ENCODE assay signal across 23 mouse cellular contexts in the genomic region with DNA sequence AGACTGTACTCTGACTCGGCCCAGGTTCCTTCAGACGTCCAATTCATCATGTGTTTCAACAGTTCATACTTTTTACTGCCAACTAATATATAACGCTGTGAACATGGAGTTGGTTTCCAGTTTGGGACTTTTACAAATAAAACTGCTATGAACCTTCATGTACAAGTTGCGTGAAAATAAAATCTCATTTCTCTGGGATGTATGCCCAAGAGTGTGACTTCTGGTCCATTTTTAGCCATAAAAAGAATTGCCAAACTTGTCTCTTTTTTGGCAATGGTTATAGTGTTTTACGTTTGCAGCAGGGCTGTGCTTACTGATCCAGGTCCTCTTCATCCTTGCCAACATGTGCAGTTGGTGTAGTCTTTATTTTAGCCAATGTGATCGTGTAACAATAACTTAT.
DNase-seq lines count a peak whose midpoint lies in the region; ATAC-seq and TF ChIP-seq lines count a peak whose summit lies in the region.
"Had no signal": no experiment of that assay in that cellular context is flagged by ENCODE, and none has a peak within 500 bp of the region (broad histone marks: within the 10 kb centered on the region; RNA-seq: fewer than 3 reads in every experiment).

No protein-coding gene starts in this region.

- ATAC-seq in forebrain, postnatal 0 days, result peak; percentile 66
- ATAC-seq in limb, embryonic 14.5 days (ENCODE audit: low FRiP score, low read depth), result no peak
- ATAC-seq in limb, embryonic 15.5 days (ENCODE audit: insufficient number of reproducible peaks, low FRiP score, low TSS enrichment, low read depth), result peak; percentile 38; the same call in 1 of the 2 replicates
- ATAC-seq in granulocyte monocyte progenitor cell, adult 5-6 weeks (replicated peaks; ENCODE audit: poor library complexity, severe bottlenecking), result no peak
- ATAC-seq: CD4-positive, CD25-positive, alpha-beta regulatory T cell, adult 4 months; forebrain, embryonic 14.5 days; forebrain, embryonic 16.5 days had no signal

- no peak overlapping the region for H3K27ac ChIP-seq in forebrain, postnatal 0 days (ENCODE audit: low read depth, low read length)
- no peak overlapping the region for H3K27ac ChIP-seq in forebrain, embryonic 10.5 days
- no peak overlapping the region for H3K27ac ChIP-seq in limb, embryonic 14.5 days (replicated peaks; ENCODE audit: low read depth, low read length)
- no peak overlapping the region for H3K27ac ChIP-seq in limb, embryonic 10.5 days
- H3K27ac ChIP-seq in limb, embryonic 15.5 days, result 0 out of 2 replicates have a peak overlapping the region, but pooled peaks have one; percentile 11
- H3K27ac ChIP-seq: embryonic facial prominence, embryonic 10.5 days; embryonic facial prominence, embryonic 12.5 days; forebrain, embryonic 12.5 days had no signal

- no peaks in the 10 kb centered on the region for H3K27me3 ChIP-seq in forebrain, postnatal 0 days (ENCODE audit: insufficient read depth, low read length)
- no peaks in the 10 kb centered on the region for H3K27me3 ChIP-seq in forebrain, embryonic 10.5 days (ENCODE audit: poor library complexity, severe bottlenecking)
- H3K27me3 ChIP-seq in limb, embryonic 14.5 days (ENCODE audit: control insufficient read depth, insufficient read depth, low read length), result no peaks in the 10 kb centered on the region
- H3K27me3 ChIP-seq in limb, embryonic 10.5 days (ENCODE audit: low read depth, poor library complexity, severe bottlenecking), result no peaks in the 10 kb centered on the region
- H3K27me3 ChIP-seq in limb, embryonic 15.5 days, result no peaks in the 10 kb centered on the region
- H3K27me3 ChIP-seq: CH12.LX; embryonic facial prominence, embryonic 12.5 days; forebrain, embryonic 12.5 days had no signal

- no peak for DNase-seq in forebrain, postnatal 0 days
- DNase-seq in forebrain, embryonic 10.5 days (ENCODE audit: extremely low spot score, low spot score), result no peak
- DNase-seq in limb, embryonic 14.5 days (ENCODE audit: low spot score), result peak; percentile 47
- DNase-seq in limb, embryonic 10.5 days (ENCODE audit: low spot score), result no peak
- DNase-seq: adrenal gland, adult 8-10 months; adrenal gland, postnatal 14 days; adrenal gland, postnatal 36 days; B cell, adult 2 months; cerebellum, adult 11-12 months; cerebellum, adult 2 months; cerebellum, adult 9-10 months; cerebellum, postnatal 10 days; cerebellum, postnatal 25 days had no signal

- no peak for TF ChIP-seq POLR2A in limb, embryonic 14.5 days (IDR thresholded peaks at IDR 0.05; ENCODE audit: borderline replicate concordance, extremely low read depth, insufficient read depth, insufficient read length)

- H3K4me1 ChIP-seq in forebrain, postnatal 0 days (ENCODE audit: insufficient read depth), result 0 out of 2 replicates have a peak, but pooled peaks cover 7% of the 10 kb centered on the region
- peaks cover 4% of the 10 kb centered on the region; the same call in 1 of the 2 replicates for H3K4me1 ChIP-seq in forebrain, embryonic 10.5 days
- H3K4me1 ChIP-seq in limb, embryonic 14.5 days (ENCODE audit: control insufficient read depth, insufficient read depth, low read length), result peaks cover 5% of the 10 kb centered on the region; the same call in 1 of the 2 replicates
- no peaks in the 10 kb centered on the region for H3K4me1 ChIP-seq in limb, embryonic 10.5 days
- peaks cover 13% of the 10 kb centered on the region; the same call in 1 of the 2 replicates for H3K4me1 ChIP-seq in limb, embryonic 15.5 days

- no peak overlapping the region for H3K4me3 ChIP-seq in forebrain, postnatal 0 days (ENCODE audit: low read depth, low read length)
- H3K4me3 ChIP-seq in forebrain, embryonic 10.5 days, result no peak overlapping the region
- H3K4me3 ChIP-seq in limb, embryonic 14.5 days (replicated peaks; ENCODE audit: low read length), result no peak overlapping the region
- no peak overlapping the region for H3K4me3 ChIP-seq in limb, embryonic 10.5 days
- H3K4me3 ChIP-seq in limb, embryonic 15.5 days, result no peak overlapping the region
- H3K4me3 ChIP-seq: embryonic facial prominence, embryonic 10.5 days; embryonic facial prominence, embryonic 12.5 days; forebrain, embryonic 12.5 days had no signal

- WGBS in forebrain, postnatal 0 days, result 66% methylated on average over 6 of the region's 6 CpGs
- WGBS in forebrain, embryonic 10.5 days, result 94% methylated on average over 6 of the region's 6 CpGs
- WGBS in limb, embryonic 14.5 days, result 66% methylated on average over 6 of the region's 6 CpGs
- WGBS in limb, embryonic 10.5 days, result 94% methylated on average over 6 of the region's 6 CpGs
- 47% methylated on average over 6 of the region's 6 CpGs for WGBS in limb, embryonic 15.5 days

- no peaks in the 10 kb centered on the region for H3K36me3 ChIP-seq in forebrain, postnatal 0 days (ENCODE audit: insufficient read depth)
- no peaks in the 10 kb centered on the region for H3K36me3 ChIP-seq in forebrain, embryonic 10.5 days (replicated peaks)
- H3K36me3 ChIP-seq in limb, embryonic 14.5 days (ENCODE audit: control insufficient read depth, insufficient read depth, low read length), result 0 out of 2 replicates have a peak, but pooled peaks cover 3% of the 10 kb centered on the region
- peaks cover 16% of the 10 kb centered on the region for H3K36me3 ChIP-seq in limb, embryonic 10.5 days
- no peaks in the 10 kb centered on the region for H3K36me3 ChIP-seq in limb, embryonic 15.5 days
- H3K36me3 ChIP-seq: embryonic facial prominence, embryonic 10.5 days; embryonic facial prominence, embryonic 12.5 days; forebrain, embryonic 12.5 days; G1E had no signal

- H3K9me3 ChIP-seq in forebrain, postnatal 0 days (ENCODE audit: low read length), result no peaks in the 10 kb centered on the region
- no peaks in the 10 kb centered on the region for H3K9me3 ChIP-seq in forebrain, embryonic 10.5 days
- H3K9me3 ChIP-seq in limb, embryonic 14.5 days (ENCODE audit: control insufficient read depth, low read length), result no peaks in the 10 kb centered on the region
- no peaks in the 10 kb centered on the region for H3K9me3 ChIP-seq in limb, embryonic 10.5 days (replicated peaks)
- H3K9me3 ChIP-seq in limb, embryonic 15.5 days, result no peaks in the 10 kb centered on the region
- H3K9me3 ChIP-seq: embryonic facial prominence, embryonic 10.5 days; embryonic facial prominence, embryonic 12.5 days; forebrain, embryonic 12.5 days; G1E had no signal

- TF ChIP-seq CTCF in forebrain, postnatal 0 days (IDR thresholded peaks at IDR 0.05; ENCODE audit: low read depth), result no peak

- no peak overlapping the region for H3K9ac ChIP-seq in forebrain, postnatal 0 days
- H3K9ac ChIP-seq in limb, embryonic 14.5 days (ENCODE audit: low read depth, low read length, severe bottlenecking), result no peak overlapping the region
- H3K9ac ChIP-seq in limb, embryonic 15.5 days, result no peak overlapping the region
- H3K9ac ChIP-seq: embryonic facial prominence, embryonic 12.5 days; forebrain, embryonic 12.5 days had no signal

- no peak overlapping the region for H3K4me2 ChIP-seq in forebrain, postnatal 0 days (ENCODE audit: low read depth)
- H3K4me2 ChIP-seq in limb, embryonic 14.5 days (replicated peaks; ENCODE audit: low read depth, low read length, severe bottlenecking), result no peak overlapping the region
- H3K4me2 ChIP-seq in limb, embryonic 15.5 days, result no peak overlapping the region
- H3K4me2 ChIP-seq: embryonic facial prominence, embryonic 12.5 days; forebrain, embryonic 12.5 days had no signal

Comparison
In these comparisons a context has a peak if more than half of its experiments do, and no peak if none do; other contexts are left out.
1. ATAC-seq: peak in forebrain, postnatal 0 days (single experiment) and limb, embryonic 15.5 days (single experiment); none in limb, embryonic 14.5 days (single experiment) and granulocyte monocyte progenitor cell, adult 5-6 weeks (single experiment).